Mouse (Mus musculus): ENCODE data around the gene Olfr172.
A peak's percentile ranks its signal among the peaks of the same experiment; 100 is the strongest.

The Olfr172 gene

DNA sequence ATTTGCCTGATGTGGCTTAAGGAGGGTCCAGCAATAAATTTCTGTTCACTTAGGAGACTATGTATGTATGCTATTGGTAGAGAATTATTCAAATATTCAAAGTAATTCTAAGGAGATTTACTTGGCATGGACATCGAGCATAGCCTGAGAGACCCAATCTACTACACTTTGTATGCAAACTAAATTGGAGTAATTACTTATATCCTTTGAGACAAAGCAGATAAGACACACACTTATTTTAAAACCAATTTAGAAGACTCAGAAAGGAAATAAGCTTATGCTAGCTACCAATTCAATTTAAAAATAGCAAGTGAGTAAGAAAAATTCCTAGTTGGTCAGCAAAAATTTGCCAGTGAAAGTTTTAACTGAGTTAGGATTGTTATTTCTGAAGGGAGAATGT is at the start of gene Olfr172:
TSS of gene Olfr172 (minus strand) at position 101 of the 400 bp plus-strand sequence.
- no peak for DNase-seq (ENCODE audit: low spot score)

DNA sequence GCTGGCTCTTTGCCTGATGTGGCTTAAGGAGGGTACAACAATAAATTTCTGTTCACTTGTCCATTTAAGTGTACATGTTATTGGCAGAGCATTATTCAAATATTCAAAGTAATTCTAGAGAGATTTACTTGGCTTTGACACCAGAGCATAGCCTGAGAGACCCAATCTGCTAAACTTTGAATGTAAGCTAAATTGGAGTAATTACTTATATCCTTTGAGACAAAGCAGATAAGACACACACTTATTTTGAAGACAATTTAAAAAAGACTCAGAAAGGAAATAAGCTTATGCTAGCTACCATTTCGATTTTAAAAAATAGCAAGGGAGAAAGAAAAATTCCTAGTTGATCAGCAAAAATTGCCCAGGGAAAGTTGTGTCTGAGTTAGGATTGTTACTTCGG is 37.2 kb upstream of the Olfr172 start, which contains the start of gene Olfr173:
TSS of gene Olfr173 (minus strand) at position 101 of the 400 bp plus-strand sequence.
- DNase-seq (ENCODE audit: low spot score) = no peak

DNA sequence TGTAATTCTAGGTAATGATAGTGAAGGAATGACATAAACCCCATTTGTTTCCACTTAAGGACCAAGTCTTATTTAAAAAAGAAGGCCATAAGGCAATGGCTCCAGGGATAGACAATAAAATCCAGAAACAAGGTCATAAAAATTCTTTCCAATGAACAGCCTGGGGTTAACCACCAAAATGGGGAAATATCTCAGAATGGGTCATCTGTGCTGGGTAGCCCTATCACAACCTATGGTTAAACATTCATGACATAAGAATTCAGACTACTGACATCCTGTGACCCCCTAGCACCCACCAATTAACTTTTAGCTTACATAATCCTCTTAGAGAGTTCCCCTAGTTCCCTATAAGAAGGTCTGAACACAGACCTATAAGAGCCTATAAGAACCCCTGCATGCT is 6.8 kb downstream of the Olfr172 start:
- no peak for DNase-seq (ENCODE audit: low spot score)

DNA sequence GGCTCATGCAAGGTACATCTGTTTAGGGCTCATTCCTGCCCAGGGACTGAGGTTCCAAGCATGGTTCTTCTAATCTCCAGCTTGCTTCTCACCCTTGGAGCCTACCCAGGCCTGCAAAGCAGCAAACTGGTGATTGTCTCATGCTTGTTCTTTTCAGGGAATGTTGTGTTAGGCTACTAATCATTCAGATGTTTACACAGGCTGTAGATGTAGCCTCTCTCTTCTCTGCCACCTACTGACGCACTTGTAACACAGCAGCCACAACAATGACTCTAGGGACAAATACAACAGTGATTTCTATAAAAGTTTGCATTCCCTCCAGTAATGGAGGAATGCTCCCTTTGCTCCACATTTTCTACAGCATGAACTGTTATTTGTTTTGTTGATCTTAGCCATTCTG is 11.7 kb downstream of the Olfr172 start:
- DNase-seq (ENCODE audit: low spot score) = no peak

DNA sequence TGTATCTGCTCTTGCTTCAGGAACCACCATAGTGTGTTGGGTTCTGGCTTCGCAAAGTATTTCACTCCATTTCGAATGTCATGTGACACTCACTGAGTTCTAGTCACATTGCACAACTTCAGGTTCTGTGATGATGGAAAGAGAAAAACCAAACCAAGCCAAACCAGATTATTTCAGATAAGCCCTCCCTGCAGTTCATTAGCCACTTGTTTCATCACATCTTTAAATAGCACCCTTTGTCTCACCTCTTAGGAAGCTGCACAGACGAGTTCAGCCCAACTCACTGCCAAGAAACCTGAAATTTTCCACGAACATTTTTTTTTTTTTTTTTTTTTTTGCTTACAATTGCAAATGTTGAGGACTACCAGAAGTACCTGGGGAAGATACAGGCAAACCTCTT is 16.3 kb downstream of the Olfr172 start:
- DNase-seq (ENCODE audit: low spot score) = no peak

DNA sequence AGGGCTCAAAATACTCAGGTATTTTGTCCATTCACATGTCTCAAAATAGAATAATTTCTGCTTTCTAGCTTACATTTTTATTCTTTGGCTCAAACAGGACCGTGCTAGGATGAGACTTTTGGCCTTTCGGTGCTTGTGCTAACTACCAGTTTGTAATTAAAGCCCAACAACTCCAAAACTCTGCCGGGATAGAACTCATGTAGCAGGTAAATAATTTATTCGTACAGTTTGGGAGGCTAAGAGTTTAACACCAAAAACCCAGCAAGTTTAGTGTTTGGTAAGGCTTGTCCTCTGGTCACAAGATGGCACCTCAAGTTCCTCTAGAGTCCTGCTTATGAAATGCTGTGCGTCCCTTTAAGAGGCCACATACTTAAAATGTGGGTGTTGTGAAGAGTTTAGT is 22.2 kb downstream of the Olfr172 start:
- DNase-seq (ENCODE audit: low spot score) = no peak

DNA sequence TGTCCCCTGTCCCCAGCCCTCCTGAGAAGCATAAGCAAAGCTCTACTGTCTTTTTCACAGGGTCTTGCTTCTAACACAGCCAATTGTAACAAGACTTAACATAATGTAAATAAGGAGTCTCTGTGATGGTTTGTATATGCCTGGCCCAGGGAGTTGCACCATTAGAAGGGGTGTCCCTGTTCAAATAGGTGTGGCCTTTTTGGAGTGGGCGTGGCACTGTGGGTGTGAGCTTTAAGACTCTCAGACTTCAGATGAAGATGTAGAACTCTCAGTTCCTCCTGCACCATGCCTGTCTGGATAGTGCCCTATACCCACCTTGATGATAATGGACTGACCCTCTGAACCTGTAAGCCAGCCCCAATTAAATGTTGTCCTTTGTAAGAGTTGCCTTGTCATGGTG is 24.2 kb downstream of the Olfr172 start:
- no peak for DNase-seq (ENCODE audit: low spot score)

DNA sequence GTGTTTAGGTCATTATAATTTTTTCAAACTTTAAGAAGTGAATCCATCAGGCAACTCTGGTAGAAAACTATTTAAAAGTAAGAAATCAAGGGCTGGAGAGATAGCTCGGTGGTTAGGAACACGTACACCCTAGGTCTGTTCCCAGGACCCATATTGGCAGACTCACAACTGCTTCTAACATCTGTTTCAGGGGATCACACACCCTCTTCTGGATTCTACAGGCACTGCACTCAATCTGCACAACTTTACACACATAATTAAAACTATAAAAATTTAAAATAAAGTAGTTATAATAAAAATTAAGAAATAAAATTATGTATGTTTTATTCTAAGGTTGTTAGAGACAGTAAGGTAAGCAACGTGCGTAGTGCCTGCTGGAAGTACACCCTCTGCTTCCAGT is 24.8 kb downstream of the Olfr172 start:
- DNase-seq (ENCODE audit: low spot score) = no peak

DNA sequence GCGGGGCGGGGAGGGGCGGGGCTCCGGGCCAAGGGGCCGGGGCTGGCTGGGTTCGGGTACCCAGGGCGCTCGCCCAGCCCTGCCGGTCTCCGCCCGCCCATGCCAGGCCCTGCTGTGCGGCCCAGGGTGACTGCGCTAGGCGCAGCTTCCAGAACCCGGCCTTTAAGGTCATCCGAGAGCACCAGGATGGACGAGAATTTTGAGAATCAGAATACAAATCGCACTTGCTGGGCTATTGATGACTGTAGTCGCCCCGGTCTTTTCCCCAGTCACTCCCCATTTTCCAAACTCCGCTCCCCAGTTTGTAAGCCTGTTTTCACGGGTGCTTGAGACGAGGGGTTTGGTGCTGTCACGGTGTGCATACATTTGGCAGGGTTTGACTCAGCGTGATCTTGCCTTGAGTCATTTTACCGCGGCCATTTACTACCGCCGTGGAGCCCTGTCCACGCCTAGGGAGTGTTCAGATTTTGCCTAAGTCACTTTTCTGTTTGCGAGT is 34.8 kb downstream of the Olfr172 start:
- DNase-seq (ENCODE audit: low spot score) = no peak

DNA sequence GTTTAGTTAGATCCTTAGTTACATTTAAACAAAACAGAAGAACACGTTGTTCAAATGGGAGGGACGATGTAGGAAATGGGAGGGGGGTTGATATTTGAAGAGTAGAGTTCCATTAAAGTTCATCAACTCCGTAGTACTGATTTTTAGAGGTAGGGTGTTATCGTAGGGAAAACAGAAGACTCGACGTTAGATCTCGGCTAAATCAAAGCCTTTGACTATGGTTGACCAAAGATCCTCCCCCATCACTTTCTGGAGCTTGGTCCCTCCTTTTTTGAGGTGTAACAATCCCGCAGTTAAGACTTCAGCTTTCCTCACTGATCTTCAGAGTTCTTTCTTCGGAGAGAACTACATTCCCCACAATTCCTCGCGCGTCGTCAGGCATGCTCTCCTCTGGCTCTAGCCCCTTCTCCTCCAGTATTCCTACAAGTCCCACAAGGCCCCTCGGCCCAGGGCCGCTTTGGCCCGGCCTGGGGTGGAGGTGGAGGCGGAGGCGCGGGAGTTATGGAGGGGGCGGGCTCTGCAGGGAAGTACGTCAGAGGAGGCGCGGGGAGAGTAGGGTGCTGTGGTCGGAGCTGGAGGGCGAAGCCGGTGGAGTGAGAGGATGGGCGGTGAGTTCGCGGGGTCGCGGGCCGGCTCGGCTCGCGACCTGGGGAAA is 35.4 kb downstream of the Olfr172 start, which contains the start of gene Cldnd1:
TSS of gene Cldnd1 (plus strand) at position 434 of the 655 bp plus-strand sequence.
- DNase-seq (ENCODE audit: low spot score) = peak; percentile 96

DNA sequence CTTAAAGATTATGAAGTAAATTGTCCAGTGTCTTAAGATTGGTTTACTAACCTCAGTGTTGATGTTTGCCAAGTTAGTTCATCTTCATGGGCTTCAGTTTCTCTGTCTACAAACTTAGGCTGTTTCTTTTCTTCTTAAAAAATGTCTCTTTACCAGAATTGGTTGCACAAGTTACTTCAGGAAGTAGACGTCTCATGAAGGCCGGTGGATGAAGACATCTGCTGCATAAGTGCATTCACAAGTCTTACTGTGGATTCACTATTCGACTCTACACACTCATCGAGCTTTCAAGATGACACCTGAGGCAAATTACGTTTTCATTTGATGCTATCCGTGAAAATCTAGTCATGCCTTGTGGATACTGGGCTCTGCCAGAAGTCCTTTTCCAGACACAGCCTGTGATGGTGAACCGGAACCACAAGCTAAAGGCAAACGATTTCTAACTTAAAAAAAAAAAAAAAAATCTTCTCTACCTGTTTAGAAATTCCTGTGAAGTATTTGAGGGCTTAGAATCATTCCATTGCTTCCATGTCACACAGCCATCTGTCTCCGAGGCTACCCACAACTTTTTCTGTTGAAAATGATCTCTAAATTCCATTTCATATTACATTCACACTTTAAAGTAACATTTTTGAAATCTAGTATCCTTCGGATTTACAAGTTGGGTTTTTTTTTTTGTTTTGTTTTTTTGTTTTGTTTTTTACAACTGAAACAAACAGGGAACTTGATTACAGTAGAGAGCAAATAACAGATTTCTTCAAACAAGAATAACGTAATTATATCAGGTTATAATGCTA is 36.1 kb downstream of the Olfr172 start:
- DNase-seq (ENCODE audit: low spot score) = no peak

DNA sequence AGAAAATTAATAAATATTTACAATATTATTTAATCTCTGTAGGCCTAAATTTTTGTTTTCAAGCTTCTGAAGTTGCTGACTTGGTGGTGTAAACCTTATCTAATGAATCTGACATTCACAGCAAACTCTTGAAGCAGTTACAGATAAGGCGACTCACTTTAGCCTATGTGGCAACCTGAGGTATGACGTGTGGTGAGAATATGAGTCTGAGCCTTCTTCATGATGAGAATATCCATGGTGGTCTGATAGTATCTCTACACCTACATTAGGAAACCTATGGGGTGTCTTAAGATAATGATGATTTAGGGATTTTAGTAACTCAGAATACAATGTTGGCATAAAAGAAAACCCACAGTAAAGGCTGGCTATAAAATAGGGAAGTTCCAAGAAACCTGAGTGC is 40.7 kb downstream of the Olfr172 start:
- DNase-seq (ENCODE audit: low spot score) = no peak

DNA sequence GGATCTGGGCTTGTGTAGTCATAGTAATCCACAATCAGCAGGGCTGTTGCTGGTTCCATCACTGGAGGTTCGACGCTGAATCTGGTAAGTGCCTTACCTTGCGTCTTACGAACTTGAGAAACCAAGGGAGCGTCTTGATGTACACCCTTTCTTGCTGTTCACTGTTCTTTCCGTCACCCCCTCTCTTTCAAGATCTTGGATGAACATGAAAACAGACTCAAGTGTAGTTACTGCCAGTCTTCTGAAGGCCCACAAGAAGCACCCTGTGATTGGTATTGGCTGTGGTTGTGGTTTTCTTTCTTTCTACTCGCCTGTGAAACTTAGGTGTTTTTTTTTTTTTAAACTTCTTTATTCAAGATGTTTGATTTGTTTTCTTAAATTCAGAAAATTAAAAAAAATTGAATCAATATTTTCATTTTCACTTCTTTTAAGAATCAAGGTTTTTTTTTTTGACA is 44.3 kb downstream of the Olfr172 start, which contains the start of gene Gpr15:
TSS of gene Gpr15 (minus strand) at position 405 of the 455 bp plus-strand sequence.
- DNase-seq (ENCODE audit: low spot score) = no peak

DNA sequence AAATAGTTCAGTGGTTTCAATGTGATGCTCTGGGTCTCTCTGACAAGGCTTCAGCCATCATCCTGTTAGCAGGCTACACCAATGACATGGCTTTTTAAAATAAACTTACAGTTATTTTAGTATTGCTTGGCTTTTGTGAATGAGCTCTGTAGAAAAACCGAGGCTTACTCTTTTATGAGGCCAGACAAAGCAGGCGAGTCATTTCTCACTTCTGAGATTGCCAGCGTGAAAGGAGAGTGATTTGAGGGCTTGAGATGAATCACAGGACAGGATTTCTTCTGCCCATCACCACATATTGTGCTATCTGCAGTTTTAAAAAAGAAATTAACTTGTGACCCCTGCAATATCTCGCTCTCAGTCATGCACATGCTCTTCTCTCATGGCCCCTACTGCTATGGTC is 48.0 kb downstream of the Olfr172 start:
- no peak for DNase-seq (ENCODE audit: low spot score)

DNA sequence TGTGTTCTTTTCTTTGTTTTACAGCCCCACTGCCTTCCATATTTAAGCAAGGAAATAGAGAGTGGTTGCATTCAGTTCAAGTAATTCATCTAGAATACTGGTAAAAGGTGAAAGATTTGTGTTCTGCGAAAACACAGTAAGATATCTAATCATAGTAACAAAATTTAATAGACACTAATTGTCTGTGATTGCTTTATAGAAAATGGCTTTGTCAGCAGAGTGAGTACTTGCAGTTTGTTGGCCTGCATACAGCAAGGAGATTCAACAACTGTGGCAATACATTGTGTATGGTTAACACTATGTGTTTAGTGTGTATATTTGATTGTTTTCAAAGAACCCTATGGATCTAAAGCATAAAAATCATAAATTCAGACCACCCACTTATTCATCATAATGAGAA is 49.8 kb downstream of the Olfr172 start:
- DNase-seq (ENCODE audit: low spot score) = no peak

DNA sequence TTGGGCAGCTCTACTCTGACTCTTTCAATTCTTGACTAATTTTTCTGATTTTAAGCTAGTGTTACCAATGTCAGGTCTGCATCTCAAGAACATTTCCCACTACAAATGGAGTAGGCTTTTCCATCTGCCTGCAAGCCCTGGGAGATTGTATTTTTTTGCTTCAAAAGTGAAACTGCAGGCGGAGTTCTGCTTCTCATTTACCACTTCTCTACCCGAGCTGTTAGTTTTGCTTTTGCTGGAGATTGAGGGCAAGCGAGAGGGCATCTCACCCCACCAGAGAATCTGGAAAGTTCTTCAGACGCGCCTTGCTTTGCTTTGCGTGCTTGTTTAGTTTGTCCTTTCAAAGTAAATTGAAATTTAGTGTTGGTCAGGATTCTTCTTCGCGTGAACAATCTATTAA is 50.8 kb downstream of the Olfr172 start:
- DNase-seq (ENCODE audit: low spot score) = no peak

All from layer of hippocampus, adult 11-12 months (tissue).